In genomic region chr14:118855141-118855800, GRCm38 (mm10) we compare ENCODE assay signal across 8 mouse cellular contexts.
DNase-seq lines count a peak whose midpoint lies in the region; ATAC-seq and TF ChIP-seq lines count a peak whose summit lies in the region.

No protein-coding gene starts in this region.

- DNase-seq in cerebellum, adult 2 months: no peak
- no peak for DNase-seq in cerebellum, adult 9-10 months
- DNase-seq in right cerebral cortex, postnatal 4 days: peak; percentile 13
- DNase-seq in right cerebral cortex, postnatal 36 days (ENCODE audit: low spot score in 2 of 2): no peak
- DNase-seq in hindbrain, postnatal 0 days (ENCODE audit: low spot score): no peak
- DNase-seq in ovary, adult 18-20 months (ENCODE audit: low spot score): no peak
- no peak for DNase-seq in cerebellum, adult 9-11 months

- H3K36me3 ChIP-seq in hindbrain, postnatal 0 days (ENCODE audit: insufficient read depth, low read length): no peaks in the 10 kb centered on the region
- no peaks in the 10 kb centered on the region for H3K36me3 ChIP-seq in midbrain, embryonic 13.5 days

- 0 out of 2 replicates have a peak, but pooled peaks cover 2% of the 10 kb centered on the region for H3K4me1 ChIP-seq in cerebellum, adult 2 months (ENCODE audit: control insufficient read depth, insufficient read depth, low read length)
- no peaks in the 10 kb centered on the region; the same call in 1 of the 2 replicates for H3K4me1 ChIP-seq in hindbrain, postnatal 0 days (ENCODE audit: insufficient read depth, low read length)
- peaks cover 17% of the 10 kb centered on the region for H3K4me1 ChIP-seq in midbrain, embryonic 13.5 days (replicated peaks)

- H3K27me3 ChIP-seq in cerebellum, adult 2 months (ENCODE audit: control insufficient read depth, insufficient read depth, low read length): no peaks in the 10 kb centered on the region; the same call in 1 of the 2 replicates
- peaks cover 6% of the 10 kb centered on the region for H3K27me3 ChIP-seq in hindbrain, postnatal 0 days (ENCODE audit: insufficient read depth, low read length)
- H3K27me3 ChIP-seq in midbrain, embryonic 13.5 days: peaks cover 50% of the 10 kb centered on the region

- TF ChIP-seq POLR2A in cerebellum, adult 2 months (IDR thresholded peaks at IDR 0.05; ENCODE audit: borderline replicate concordance, insufficient read depth, low read length): no peak

- H3K9me3 ChIP-seq in hindbrain, postnatal 0 days (ENCODE audit: low read length): no peaks in the 10 kb centered on the region
- no peaks in the 10 kb centered on the region for H3K9me3 ChIP-seq in midbrain, embryonic 13.5 days

- peak overlapping the region; percentile 44 for H3K4me3 ChIP-seq in cerebellum, adult 2 months (replicated peaks; ENCODE audit: insufficient read depth, low read depth, low read length)
- H3K4me3 ChIP-seq in hindbrain, postnatal 0 days (ENCODE audit: low read length): peak overlapping the region; percentile 48
- H3K4me3 ChIP-seq in midbrain, embryonic 13.5 days (replicated peaks): peak overlapping the region; percentile 52

- TF ChIP-seq CTCF in cerebellum, adult 2 months (IDR thresholded peaks at IDR 0.05; ENCODE audit: borderline replicate concordance, insufficient read depth, low read depth, low read length): no peak
- peak; percentile 46 for TF ChIP-seq CTCF in hindbrain, postnatal 0 days (IDR thresholded peaks at IDR 0.05; ENCODE audit: low read depth)

- 1% methylated on average over 28 of the region's 28 CpGs for WGBS in cerebellum, adult 2 months
- 1% methylated on average over 28 of the region's 28 CpGs for WGBS in hindbrain, postnatal 0 days
- under 1% methylated on average over 28 of the region's 28 CpGs for WGBS in midbrain, embryonic 13.5 days

- H3K9ac ChIP-seq in hindbrain, postnatal 0 days (replicated peaks; ENCODE audit: low read length): peak overlapping the region; percentile 43
- H3K9ac ChIP-seq in midbrain, embryonic 13.5 days (replicated peaks): peak overlapping the region; percentile 61

- H3K4me2 ChIP-seq in hindbrain, postnatal 0 days (ENCODE audit: low read depth, low read length): peak overlapping the region; percentile 87
- H3K4me2 ChIP-seq in midbrain, embryonic 13.5 days (replicated peaks): peak overlapping the region; percentile 94

- H3K27ac ChIP-seq in cerebellum, adult 2 months (ENCODE audit: insufficient read depth, low read length): no peak overlapping the region
- H3K27ac ChIP-seq in hindbrain, postnatal 0 days: 0 out of 2 replicates have a peak overlapping the region, but pooled peaks have one; percentile 22
- no peak overlapping the region for H3K27ac ChIP-seq in midbrain, embryonic 13.5 days

- peak; percentile 63 for ATAC-seq in hindbrain, postnatal 0 days
- ATAC-seq in midbrain, embryonic 13.5 days: peak; percentile 77
